Mouse (Mus musculus) heart, postnatal 0 days (tissue): ENCODE data around the gene Lin54. TPM values are rescaled to one million over a fixed set of nuclear protein-coding genes. Genes with fewer than 3 reads are reported as not detected.

Experiments used
- ATAC-seq: fragments of 200-750 bp; cut with Nextera tagmentation; 2 replicates; pipeline ENCODE4 v1.8.0; 2017; ENCODE audit warnings: low read depth, moderate number of reproducible peaks, moderate library complexity; ENCODE audit not compliant: insufficient read depth
- DNase-seq: peaks from one replicate; pipeline ENCODE4 v3.0.0-alpha.2; 2016; ENCODE audit warnings: low spot score
- H3K27ac ChIP-seq: fragments of 300-500 bp; sonication (generic); 2 replicates; pipeline ENCODE4 v1.5.1; 2014; ENCODE audit warnings: low read depth, mild to moderate bottlenecking
- H3K27me3 ChIP-seq: fragments of 300-500 bp; sonication (generic); 2 replicates; pipeline ENCODE4 v1.6.1; 2014; ENCODE audit warnings: low read length, mixed read lengths; ENCODE audit not compliant: control insufficient read depth, insufficient read depth
- H3K36me3 ChIP-seq: fragments of 300-500 bp; sonication (generic); replicated peaks from 2 replicates; pipeline ENCODE4 v1.6.1; 2014; ENCODE audit warnings: low read length, mixed read lengths; ENCODE audit not compliant: control insufficient read depth, insufficient read depth
- H3K4me1 ChIP-seq: fragments of 300-500 bp; sonication (generic); 2 replicates; pipeline ENCODE4 v1.6.1; 2014; ENCODE audit warnings: antibody characterized with exemption; ENCODE audit not compliant: control insufficient read depth, insufficient read depth
- H3K4me2 ChIP-seq: fragments of 300-500 bp; sonication (generic); 2 replicates; pipeline ENCODE4 v1.6.1; 2014; ENCODE audit warnings: low read depth, mild to moderate bottlenecking, low read length, moderate library complexity
- H3K4me3 ChIP-seq: fragments of 300-500 bp; sonication (generic); 2 replicates; pipeline ENCODE4 v1.5.1; 2014; ENCODE audit warnings: low read depth, low read length
- H3K9ac ChIP-seq: fragments of 300-500 bp; sonication (generic); replicated peaks from 2 replicates; pipeline ENCODE4 v1.6.1; 2014; ENCODE audit warnings: low read depth, low read length, mixed read lengths
- H3K9me3 ChIP-seq: fragments of 300-500 bp; sonication (generic); replicated peaks from 2 replicates; pipeline ENCODE4 v1.6.1; 2016; ENCODE audit warnings: low read length; ENCODE audit not compliant: control insufficient read depth
- CTCF ChIP-seq: IDR thresholded peaks from 2 replicates; pipeline ENCODE4 v1.5.1; 2016; ENCODE audit warnings: antibody characterized with exemption, control low read depth, low read depth
- EP300 ChIP-seq: IDR thresholded peaks from 2 replicates; pipeline ENCODE4 v1.6.1; 2016; ENCODE audit warnings: antibody characterized with exemption, low read depth
- whole genome bisulfite sequencing: fragments of 180-500 bp; shearing (Covaris S2); extraction: QIAGEN DNeasy Blood & Tissue Kit; methylation state at CpG from one replicate; pipeline ENCODE4 v1.1.7; 2014; 5-methylcytosine and 5-hydroxymethylcytosine counted together
- microRNA-seq: library from miRNA; unstranded; fragments of <30 nt; microRNA quantifications from one replicate; pipeline ENCODE4, GENCODE M21; 2016
- polyA plus RNA-seq: library from polyadenylated mRNA; unstranded; fragments of >200 nt; fragmentation: Nextera tagmentation; extraction: Ambion mirVana; gene quantifications from 2 replicates; pipeline ENCODE4 v1.2.1, GENCODE M21; 2015
- total RNA-seq: library from RNA; depleted of rRNA; stranded (reverse); fragments of >200 nt; gene quantifications from 2 replicates; pipeline ENCODE4 v1.2.3, GENCODE M21; 2014; ENCODE audit warnings: low replicate concordance; rRNA removed

The Lin54 gene
- total and polyA plus RNA-seq, 2 experiments from 2014 or later, result 5.5 to 12.8 TPM

DNA sequence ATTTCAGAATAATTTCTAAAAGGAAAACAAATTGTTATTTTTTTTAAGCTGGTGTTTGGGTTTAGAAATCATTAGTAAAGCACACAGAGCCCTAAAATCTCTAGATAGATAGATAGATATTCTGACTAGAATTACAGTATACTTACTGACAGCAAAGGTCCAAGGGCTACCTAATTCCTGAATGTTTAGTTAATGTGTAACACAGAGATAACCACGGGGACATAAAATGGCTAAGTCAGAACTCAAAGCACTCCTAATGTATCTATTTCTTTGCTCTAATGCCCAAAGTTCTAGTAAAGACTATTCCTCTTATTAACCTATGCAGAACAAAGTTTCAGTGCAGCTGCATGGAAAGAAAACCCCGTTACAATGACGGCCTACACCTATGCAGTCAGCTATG is 87.6 kb downstream of the Lin54 start:
- Histone ChIP-seq H3K36me3 (0 out of 2 replicates have a peak, but pooled peaks cover 12% of the 10 kb centered on the region), H3K4me3 (no peak overlapping the region), H3K27me3 (no peaks in the 10 kb centered on the region), H3K9me3 (no peaks in the 10 kb centered on the region), H3K4me1 (peaks cover 29% of the 10 kb centered on the region), H3K4me2 (no peak overlapping the region; the same call in 1 of the 2 replicates), H3K9ac (no peak overlapping the region), H3K27ac (no peak overlapping the region)
- TF ChIP-seq EP300, result no peak
- TF ChIP-seq CTCF, result no peak
- WGBS, result 57% methylated on average over 3 of the region's 3 CpGs
- ATAC-seq (no peak), DNase-seq (no peak)

- WGBS, result 90% methylated on average over 5 of the region's 5 CpGs
- H3K27ac ChIP-seq, result no peak overlapping the region
- H3K4me3 ChIP-seq, result no peak overlapping the region
- H3K36me3 ChIP-seq, result peaks cover 30% of the 10 kb centered on the region
- no peak overlapping the region for H3K4me2 ChIP-seq
- H3K9ac ChIP-seq, result no peak overlapping the region
- peaks cover 29% of the 10 kb centered on the region for H3K4me1 ChIP-seq
- TF ChIP-seq CTCF (no peak), EP300 (no peak)
- no peaks in the 10 kb centered on the region for H3K9me3 ChIP-seq
- ATAC-seq (no peak), DNase-seq (no peak)
- no peaks in the 10 kb centered on the region for H3K27me3 ChIP-seq
These were observed 90.2 kb downstream of the Lin54 start for GRCm38 (mm10) chr5:100410281-100410680.

DNA sequence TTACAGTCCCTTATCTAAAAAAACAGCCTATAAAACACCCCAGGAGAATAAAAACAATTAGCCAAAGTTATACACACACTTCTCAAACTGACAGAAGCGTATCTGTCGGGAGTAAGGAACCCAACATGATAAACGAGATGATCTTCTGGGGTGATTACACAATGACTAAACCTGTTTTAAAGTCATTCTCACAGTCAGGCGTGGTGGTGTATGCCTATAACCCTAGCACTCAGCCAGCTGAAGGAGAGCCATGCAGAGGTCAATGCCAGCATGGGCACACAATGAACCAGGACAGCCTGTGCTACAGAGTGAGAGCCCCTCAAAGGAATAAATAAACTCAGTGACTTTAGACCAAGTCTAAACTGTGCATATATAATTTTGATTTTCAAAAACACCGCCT is 92.0 kb downstream of the Lin54 start:
- H3K9me3 ChIP-seq, result no peaks in the 10 kb centered on the region
- TF ChIP-seq EP300 (no peak), CTCF (no peak)
- no peaks in the 10 kb centered on the region for H3K27me3 ChIP-seq
- WGBS, result 83% methylated on average over 5 of the region's 5 CpGs
- no peak overlapping the region for H3K4me3 ChIP-seq
- ATAC-seq (no peak), DNase-seq (no peak)
- H3K36me3 ChIP-seq, result peaks cover 47% of the 10 kb centered on the region
- H3K4me1 ChIP-seq, result peaks cover 15% of the 10 kb centered on the region; the same call in 1 of the 2 replicates
- no peak overlapping the region for H3K4me2 ChIP-seq
- H3K27ac ChIP-seq, result no peak overlapping the region
- no peak overlapping the region for H3K9ac ChIP-seq

DNA sequence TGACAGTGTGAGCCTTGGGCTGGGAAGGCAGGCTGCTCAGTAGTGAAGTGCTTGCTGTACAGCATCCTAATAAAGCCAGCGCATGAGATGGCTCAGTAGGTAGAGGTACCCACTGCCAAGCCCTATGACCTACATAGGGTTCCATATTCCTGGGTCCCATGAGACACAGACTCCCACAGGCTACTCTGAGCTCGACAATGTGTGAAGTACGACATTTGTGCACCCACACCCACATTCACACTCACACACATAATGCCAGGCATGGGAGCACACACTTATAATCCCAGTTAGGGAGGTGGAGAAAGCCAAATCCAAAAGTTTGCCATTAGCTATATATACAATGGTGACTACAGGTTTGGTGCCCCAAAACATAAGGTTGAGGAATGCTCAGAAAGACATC is 103.7 kb downstream of the Lin54 start:
- no peak for TF ChIP-seq CTCF
- no peak for TF ChIP-seq EP300
- H3K4me1 ChIP-seq, result no peaks in the 10 kb centered on the region
- 95% methylated on average over 3 of the region's 3 CpGs for WGBS
- H3K9ac ChIP-seq, result no peak overlapping the region
- no peak overlapping the region for H3K4me3 ChIP-seq
- no peaks in the 10 kb centered on the region for H3K27me3 ChIP-seq
- DNase-seq (no peak), ATAC-seq (no peak)
- H3K36me3 ChIP-seq, result peaks cover 92% of the 10 kb centered on the region
- H3K4me2 ChIP-seq, result no peak overlapping the region
- H3K9me3 ChIP-seq, result no peaks in the 10 kb centered on the region
- no peak overlapping the region for H3K27ac ChIP-seq

GRCm38 (mm10) chr5:100393681-100394080 is 106.8 kb downstream of the Lin54 start:
- no peak overlapping the region for H3K27ac ChIP-seq
- H3K36me3 ChIP-seq, result peaks cover 97% of the 10 kb centered on the region
- H3K4me1 ChIP-seq, result no peaks in the 10 kb centered on the region
- no peak overlapping the region for H3K4me2 ChIP-seq
- no peak for TF ChIP-seq CTCF
- no peak for TF ChIP-seq EP300
- no peaks in the 10 kb centered on the region for H3K27me3 ChIP-seq
- H3K9ac ChIP-seq, result no peak overlapping the region
- no peak overlapping the region for H3K4me3 ChIP-seq
- no peaks in the 10 kb centered on the region for H3K9me3 ChIP-seq
- ATAC-seq (no peak), DNase-seq (no peak)
- WGBS, result 65% methylated on average over 3 of the region's 3 CpGs

GRCm38 (mm10) chr5:100392436-100392955 is 107.9 kb downstream of the Lin54 start:
- TF ChIP-seq CTCF, result no peak
- TF ChIP-seq EP300, result no peak
- peaks cover 94% of the 10 kb centered on the region for H3K36me3 ChIP-seq

More at GRCm38 (mm10) chr5:100392436-100392955, 107.9 kb downstream of the Lin54 start:
- no peaks in the 10 kb centered on the region for H3K9me3 ChIP-seq
- H3K27me3 ChIP-seq, result no peaks in the 10 kb centered on the region
- no peak overlapping the region for H3K9ac ChIP-seq
- no peak overlapping the region for H3K27ac ChIP-seq
- no peak overlapping the region for H3K4me2 ChIP-seq
- no peaks in the 10 kb centered on the region for H3K4me1 ChIP-seq
- ATAC-seq (no peak), DNase-seq (no peak)
- H3K4me3 ChIP-seq, result no peak overlapping the region
- WGBS, result 85% methylated on average over 20 of the region's 20 CpGs

Small RNA genes within 50 kb of the gene (microRNA-seq; reads per million reads assigned to microRNA genes)
- gene Gm23222, result not detected

Other genes starting within 250 kb of the Lin54 start
- 246 and 258 TPM in 2 replicates for gene Sec31a, start 84.4 kb downstream of the Lin54 start, total RNA-seq
- 101 and 102 TPM in 2 replicates for gene Sec31a, start 84.4 kb downstream of the Lin54 start, polyA plus RNA-seq
- 101 and 118 TPM in 2 replicates for gene Cops4, start 17.7 kb upstream of the Lin54 start, total RNA-seq
- 140 and 143 TPM in 2 replicates for gene Cops4, start 17.7 kb upstream of the Lin54 start, polyA plus RNA-seq
- gene Plac8, start 71.6 kb upstream of the Lin54 start, total RNA-seq, result 5.2 and 12.5 TPM in 2 replicates
- 2.9 and 3.2 TPM in 2 replicates for gene Plac8, start 71.6 kb upstream of the Lin54 start, polyA plus RNA-seq
- gene Coq2, start 174.5 kb upstream of the Lin54 start, total RNA-seq, result 146 and 167 TPM in 2 replicates
- gene Coq2, start 174.5 kb upstream of the Lin54 start, polyA plus RNA-seq, result 68.3 and 68.5 TPM in 2 replicates
- 0.73 and 1.7 TPM in 2 replicates for gene Hpse, start 219.1 kb upstream of the Lin54 start, total RNA-seq
- gene Hpse, start 219.1 kb upstream of the Lin54 start, polyA plus RNA-seq, result 0.38 and 0.63 TPM in 2 replicates